Mouse (Mus musculus): ENCODE results near the gene Fmnl3. TPM values are rescaled to one million over a fixed set of nuclear protein-coding genes. Genes with fewer than 3 reads are reported as not detected.

The Fmnl3 gene
- polyA plus RNA-seq, 1 experiment from 2014 or later = 8.0 TPM

DNA sequence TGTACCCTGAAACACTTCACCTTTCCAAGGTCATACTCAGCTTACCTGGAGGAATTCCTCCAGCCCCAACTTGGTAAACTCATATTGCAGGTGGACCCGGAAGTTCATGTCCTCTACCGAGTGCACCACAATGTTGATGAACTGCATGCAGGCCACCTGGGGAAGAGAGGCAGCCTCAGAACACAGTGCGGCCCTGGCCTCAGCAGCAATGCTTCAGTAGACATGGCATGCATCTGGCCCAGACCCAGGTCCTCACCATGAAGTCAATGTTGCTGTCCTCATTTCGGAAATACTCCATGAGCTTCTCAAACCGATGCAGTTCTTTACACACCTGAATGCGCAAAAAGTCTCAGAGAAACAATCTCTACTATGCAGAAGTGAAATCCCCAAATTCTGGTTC lies 44.7 kb downstream of the Fmnl3 start:
- no peaks in the 10 kb centered on the region for H3K4me1 ChIP-seq (replicated peaks; ENCODE audit: control insufficient read depth, insufficient read depth)

GRCm38 (mm10) chr15:99324151-99324550 lies 46.1 kb downstream of the Fmnl3 start:
- Histone ChIP-seq H3K4me2 (replicated peaks; ENCODE audit: low read depth) (no peak overlapping the region), H3K9me3 (ENCODE audit: control insufficient read depth, low read length) (no peaks in the 10 kb centered on the region), H3K4me1 (replicated peaks; ENCODE audit: control insufficient read depth, insufficient read depth) (no peaks in the 10 kb centered on the region), H3K27me3 (ENCODE audit: control insufficient read depth, insufficient read depth, low read length) (no peaks in the 10 kb centered on the region), H3K4me3 (ENCODE audit: low read depth, low read length) (no peak overlapping the region), H3K9ac (ENCODE audit: low read length) (no peak overlapping the region), H3K36me3 (ENCODE audit: control insufficient read depth, insufficient read depth, low read length) (peaks cover 17% of the 10 kb centered on the region), H3K27ac (replicated peaks) (no peak overlapping the region)
- ATAC-seq (ENCODE audit: low FRiP score, low TSS enrichment) (no peak), DNase-seq (ENCODE audit: low spot score) (no peak)
- TF ChIP-seq CTCF (IDR thresholded peaks at IDR 0.05; ENCODE audit: low read depth) = no peak
- TF ChIP-seq EP300 (optimal IDR thresholded peaks at IDR 0.05) = no peak
- 81% methylated on average over 9 of the region's 9 CpGs for WGBS

More for the DNA sequence above, 44.7 kb downstream of the Fmnl3 start:
- no peak for ATAC-seq (ENCODE audit: low FRiP score, low TSS enrichment)
- no peak overlapping the region for H3K27ac ChIP-seq (replicated peaks)
- no peak overlapping the region for H3K9ac ChIP-seq (ENCODE audit: low read length)
- no peak overlapping the region for H3K4me3 ChIP-seq (ENCODE audit: low read depth, low read length)
- 91% methylated on average over 6 of the region's 6 CpGs for WGBS
- DNase-seq (ENCODE audit: low spot score) = no peak
- H3K4me2 ChIP-seq (replicated peaks; ENCODE audit: low read depth) = no peak overlapping the region
- H3K27me3 ChIP-seq (ENCODE audit: control insufficient read depth, insufficient read depth, low read length) = no peaks in the 10 kb centered on the region
- H3K9me3 ChIP-seq (ENCODE audit: control insufficient read depth, low read length) = no peaks in the 10 kb centered on the region
- no peak for TF ChIP-seq CTCF (IDR thresholded peaks at IDR 0.05; ENCODE audit: low read depth)
- TF ChIP-seq EP300 (optimal IDR thresholded peaks at IDR 0.05) = no peak
- H3K36me3 ChIP-seq (ENCODE audit: control insufficient read depth, insufficient read depth, low read length) = peaks cover 17% of the 10 kb centered on the region

- TF ChIP-seq EP300 (optimal IDR thresholded peaks at IDR 0.05) (no peak), CTCF (IDR thresholded peaks at IDR 0.05; ENCODE audit: low read depth) (no peak)
- H3K27me3 ChIP-seq (ENCODE audit: control insufficient read depth, insufficient read depth, low read length) = no peaks in the 10 kb centered on the region
- no peak overlapping the region for H3K4me3 ChIP-seq (ENCODE audit: low read depth, low read length)
- H3K4me2 ChIP-seq (replicated peaks; ENCODE audit: low read depth) = no peak overlapping the region
- H3K4me1 ChIP-seq (replicated peaks; ENCODE audit: control insufficient read depth, insufficient read depth) = no peaks in the 10 kb centered on the region
- H3K36me3 ChIP-seq (ENCODE audit: control insufficient read depth, insufficient read depth, low read length) = peaks cover 29% of the 10 kb centered on the region
- DNase-seq (ENCODE audit: low spot score) (no peak), ATAC-seq (ENCODE audit: low FRiP score, low TSS enrichment) (no peak)
- 79% methylated on average over 9 of the region's 9 CpGs for WGBS
- H3K27ac ChIP-seq (replicated peaks) = no peak overlapping the region
- H3K9me3 ChIP-seq (ENCODE audit: control insufficient read depth, low read length) = no peaks in the 10 kb centered on the region
- no peak overlapping the region for H3K9ac ChIP-seq (ENCODE audit: low read length)
Observed at GRCm38 (mm10) chr15:99320978-99321377, 49.3 kb downstream of the Fmnl3 start.

DNA sequence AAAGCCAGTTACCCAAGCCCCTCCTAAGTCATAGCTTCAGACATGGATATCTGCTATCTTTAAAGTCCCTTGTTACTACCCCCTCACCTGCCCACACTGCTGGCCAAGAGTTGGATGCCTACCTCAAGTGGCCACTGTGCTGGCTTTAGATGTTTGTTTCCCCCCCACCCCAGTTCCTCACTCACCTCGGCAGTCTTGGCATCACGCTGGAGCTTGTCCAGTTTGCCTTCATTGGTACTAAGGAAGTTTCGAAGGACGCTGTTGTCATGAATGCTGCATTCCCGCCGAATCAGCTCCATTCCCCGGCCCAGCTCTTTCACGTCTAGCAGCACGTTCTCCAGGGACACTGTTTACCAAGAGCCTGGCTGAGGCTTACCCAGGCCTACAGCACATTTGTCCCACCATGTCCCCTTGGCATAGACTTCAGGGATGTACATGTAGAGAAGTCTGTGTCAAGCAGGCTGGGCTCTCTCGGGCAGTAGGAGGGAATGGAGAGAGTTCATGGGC lies 50.1 kb downstream of the Fmnl3 start:
- no peaks in the 10 kb centered on the region for H3K27me3 ChIP-seq (ENCODE audit: control insufficient read depth, insufficient read depth, low read length)
- ATAC-seq (ENCODE audit: low FRiP score, low TSS enrichment) (no peak), DNase-seq (ENCODE audit: low spot score) (no peak)
- H3K4me1 ChIP-seq (replicated peaks; ENCODE audit: control insufficient read depth, insufficient read depth) = no peaks in the 10 kb centered on the region
- H3K36me3 ChIP-seq (ENCODE audit: control insufficient read depth, insufficient read depth, low read length) = peaks cover 32% of the 10 kb centered on the region
- WGBS = 68% methylated on average over 10 of the region's 10 CpGs
- no peaks in the 10 kb centered on the region for H3K9me3 ChIP-seq (ENCODE audit: control insufficient read depth, low read length)
- no peak overlapping the region for H3K4me3 ChIP-seq (ENCODE audit: low read depth, low read length)
- no peak overlapping the region for H3K9ac ChIP-seq (ENCODE audit: low read length)
- TF ChIP-seq EP300 (optimal IDR thresholded peaks at IDR 0.05) = no peak
- no peak for TF ChIP-seq CTCF (IDR thresholded peaks at IDR 0.05; ENCODE audit: low read depth)
- no peak overlapping the region for H3K4me2 ChIP-seq (replicated peaks; ENCODE audit: low read depth)
- 0 out of 2 replicates have a peak overlapping the region, but pooled peaks have one; percentile 40 for H3K27ac ChIP-seq (replicated peaks)

DNA sequence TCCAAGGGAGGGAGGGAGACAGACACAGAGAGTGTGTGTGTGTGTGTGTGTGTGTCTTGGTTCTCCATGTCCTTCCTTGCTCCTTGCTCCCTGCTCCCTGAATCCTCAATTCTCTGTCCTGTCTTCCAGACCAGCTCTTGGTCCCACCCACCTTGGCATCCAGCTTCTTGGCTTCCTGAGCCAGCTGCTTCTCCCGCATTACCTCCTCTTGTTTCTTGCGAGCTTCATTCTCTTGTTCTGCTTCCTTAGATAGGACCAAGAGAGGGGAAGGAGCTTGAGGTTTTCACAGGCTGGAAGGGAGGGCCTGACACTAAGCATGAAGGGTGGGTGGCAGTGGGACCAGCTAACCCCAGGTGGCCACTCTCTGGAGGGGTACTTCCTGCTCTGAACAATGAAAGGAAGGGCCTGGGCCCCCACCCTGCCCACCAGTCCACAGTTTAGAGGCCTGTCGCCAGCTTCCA lies 50.8 kb downstream of the Fmnl3 start:
- WGBS = 45% methylated on average over 3 of the region's 3 CpGs
- no peak overlapping the region for H3K4me2 ChIP-seq (replicated peaks; ENCODE audit: low read depth)
- H3K4me3 ChIP-seq (ENCODE audit: low read depth, low read length) = no peak overlapping the region
- peaks cover 38% of the 10 kb centered on the region for H3K36me3 ChIP-seq (ENCODE audit: control insufficient read depth, insufficient read depth, low read length)
- H3K27me3 ChIP-seq (ENCODE audit: control insufficient read depth, insufficient read depth, low read length) = no peaks in the 10 kb centered on the region
- H3K9ac ChIP-seq (ENCODE audit: low read length) = no peak overlapping the region
- no peaks in the 10 kb centered on the region for H3K4me1 ChIP-seq (replicated peaks; ENCODE audit: control insufficient read depth, insufficient read depth)
- H3K9me3 ChIP-seq (ENCODE audit: control insufficient read depth, low read length) = no peaks in the 10 kb centered on the region
- H3K27ac ChIP-seq (replicated peaks) = peak overlapping the region; percentile 61
- TF ChIP-seq CTCF (IDR thresholded peaks at IDR 0.05; ENCODE audit: low read depth) (no peak), EP300 (optimal IDR thresholded peaks at IDR 0.05) (no peak)
- ATAC-seq (ENCODE audit: low FRiP score, low TSS enrichment) (no peak), DNase-seq (ENCODE audit: low spot score) (no peak)

- no peak for ATAC-seq (ENCODE audit: low FRiP score, low TSS enrichment)
- Histone ChIP-seq H3K36me3 (ENCODE audit: control insufficient read depth, insufficient read depth, low read length) (peaks cover 38% of the 10 kb centered on the region), H3K9me3 (ENCODE audit: control insufficient read depth, low read length) (no peaks in the 10 kb centered on the region), H3K27me3 (ENCODE audit: control insufficient read depth, insufficient read depth, low read length) (no peaks in the 10 kb centered on the region), H3K4me2 (replicated peaks; ENCODE audit: low read depth) (no peak overlapping the region), H3K4me1 (replicated peaks; ENCODE audit: control insufficient read depth, insufficient read depth) (no peaks in the 10 kb centered on the region), H3K27ac (replicated peaks) (peak overlapping the region; percentile 74), H3K4me3 (ENCODE audit: low read depth, low read length) (no peak overlapping the region), H3K9ac (ENCODE audit: low read length) (no peak overlapping the region)
- TF ChIP-seq CTCF (IDR thresholded peaks at IDR 0.05; ENCODE audit: low read depth) (no peak), EP300 (optimal IDR thresholded peaks at IDR 0.05) (no peak)
- no peak for DNase-seq (ENCODE audit: low spot score)
- 79% methylated on average over 14 of the region's 14 CpGs for WGBS
Observed at GRCm38 (mm10) chr15:99318861-99319410, 51.3 kb downstream of the Fmnl3 start.
